Mouse (Mus musculus): Measurements from ENCODE around the gene Prss30.

The Prss30 gene

DNA sequence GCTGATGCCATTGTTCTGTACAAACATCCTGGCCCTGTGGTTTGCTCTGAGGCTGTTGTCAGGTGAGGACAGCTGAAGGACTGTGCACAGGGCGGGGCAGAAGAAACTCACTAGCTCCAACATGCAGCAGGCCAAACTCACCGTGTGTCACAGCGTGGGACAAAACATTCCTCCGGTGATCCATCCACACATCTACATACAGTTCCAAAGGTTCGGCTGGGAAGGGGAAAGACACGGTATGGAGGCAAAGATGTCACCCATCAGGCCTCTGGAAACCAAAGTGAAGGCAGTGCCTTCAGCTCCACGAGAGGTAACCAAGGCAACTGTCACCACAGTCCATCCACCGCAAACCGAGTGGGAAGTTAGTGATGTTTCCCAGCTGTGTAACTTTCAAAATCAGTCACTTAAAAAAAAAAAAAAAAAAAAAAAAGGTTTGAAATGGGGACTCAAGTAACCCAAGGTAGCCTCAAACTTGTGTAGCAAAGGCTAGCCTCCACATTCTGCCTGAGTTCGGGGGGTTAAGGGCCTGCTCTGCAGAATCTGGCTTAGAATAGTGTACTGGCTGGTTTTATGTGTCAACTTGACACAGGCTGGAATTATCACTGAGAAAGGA, at the start of gene Prss30:
Prss30 (minus strand) TSS at position 270 of the 613 bp plus-strand sequence.
- peak in 1 of 2 experiments; percentile 39 for DNase-seq (ENCODE audit: low spot score in 2 of 2)

DNA sequence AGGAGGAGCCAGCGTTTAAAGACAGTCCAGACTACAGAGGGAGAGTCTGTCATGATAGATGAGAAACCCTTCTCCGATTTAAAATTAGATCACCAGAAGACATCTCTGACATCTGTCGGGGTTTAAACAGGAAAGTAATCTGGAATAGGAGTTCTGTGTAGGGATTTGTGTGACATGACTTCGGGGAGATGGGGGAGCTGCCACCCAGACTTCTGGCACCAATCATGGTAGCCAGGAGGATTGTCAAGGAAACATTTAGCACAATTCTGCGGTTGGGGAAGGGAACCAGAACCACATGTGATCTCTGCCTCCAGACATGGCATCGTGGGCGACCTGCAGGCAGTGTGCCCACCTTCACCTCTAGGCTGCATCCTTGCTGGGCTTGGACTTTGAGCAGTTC, 49.1 kb upstream of the Prss30 start:
- no peak for DNase-seq (ENCODE audit: low spot score in 2 of 2)

DNA sequence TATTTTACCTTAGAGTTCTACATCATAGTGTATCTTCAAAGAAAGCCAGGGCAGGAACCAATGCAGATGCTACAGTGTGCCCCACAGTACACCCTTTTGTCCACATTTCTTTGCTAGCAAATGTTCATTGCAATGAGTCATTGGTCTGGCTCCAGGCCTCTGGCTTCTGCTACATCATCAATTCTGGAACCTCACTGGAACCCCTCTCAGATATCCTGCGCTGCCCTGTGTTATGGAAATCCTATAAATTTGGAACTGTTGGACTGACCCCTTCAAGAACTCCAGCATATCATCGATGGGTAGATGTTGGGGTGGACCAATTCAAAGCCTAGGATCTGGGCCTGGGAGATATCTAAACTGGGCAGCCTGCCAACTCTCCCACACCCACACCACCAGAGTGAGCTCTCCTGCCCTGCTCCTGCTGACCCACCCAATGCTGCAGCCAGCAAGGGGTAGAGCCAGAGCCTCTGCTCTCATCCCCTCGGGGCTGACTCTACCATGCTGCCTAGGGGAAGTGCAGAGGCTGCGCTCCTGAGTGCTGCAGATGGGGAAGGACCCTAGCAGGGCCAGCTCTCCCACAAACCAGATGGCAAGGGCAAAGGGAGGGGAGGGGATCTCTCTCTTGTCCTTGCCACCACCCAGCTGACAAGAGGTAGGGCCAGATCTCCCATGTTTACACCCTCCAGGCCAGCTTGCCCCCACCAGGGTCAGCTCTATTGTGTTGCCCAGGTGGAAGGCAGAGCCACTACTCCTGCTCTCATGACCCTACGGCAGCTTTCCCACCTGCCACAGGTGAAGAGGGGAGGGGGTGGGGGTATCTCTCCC, 41.2 kb upstream of the Prss30 start:
- DNase-seq (ENCODE audit: low spot score in 2 of 2), result peak; percentile 42 to 64

DNA sequence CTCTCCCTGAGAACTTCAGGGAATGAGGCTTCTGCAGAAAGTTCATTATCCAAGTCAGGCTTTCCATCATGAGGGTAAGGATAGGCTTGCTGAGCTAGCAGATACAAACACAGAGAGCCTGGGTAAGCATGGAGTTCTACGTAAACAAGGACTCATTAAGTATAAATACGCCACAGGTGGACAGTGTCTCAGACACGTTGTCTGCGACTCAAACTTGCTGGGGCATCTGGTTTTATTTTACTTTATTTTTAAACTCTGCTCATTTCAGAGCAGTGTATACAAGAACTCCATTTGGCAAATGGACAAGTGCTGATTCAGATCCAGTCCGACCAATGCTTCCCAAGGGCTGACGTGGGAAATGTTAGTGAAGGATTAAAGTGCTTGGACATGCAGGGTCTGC, 40.3 kb upstream of the Prss30 start:
- DNase-seq (ENCODE audit: low spot score in 2 of 2), result no peak

DNA sequence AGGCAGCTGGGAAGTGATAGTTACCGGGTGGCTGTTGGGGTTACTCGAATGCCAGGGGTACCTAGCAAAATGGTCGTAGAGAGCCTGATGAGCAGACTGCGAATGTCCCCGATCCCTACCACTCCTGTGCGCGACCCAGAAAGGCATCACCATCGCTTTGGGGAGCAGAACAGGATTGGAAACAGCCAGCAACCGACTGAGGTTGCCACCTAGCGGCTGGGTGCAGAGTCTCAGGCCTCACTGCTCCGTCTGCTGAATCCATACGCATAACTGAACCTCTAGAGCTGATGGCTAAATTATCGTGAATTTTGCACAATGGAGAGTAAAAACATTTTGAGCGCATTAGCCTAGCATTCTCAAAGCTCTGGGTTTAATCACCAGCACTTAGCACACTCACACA, 35.4 kb upstream of the Prss30 start:
- DNase-seq (ENCODE audit: low spot score in 2 of 2), result no peak

DNA sequence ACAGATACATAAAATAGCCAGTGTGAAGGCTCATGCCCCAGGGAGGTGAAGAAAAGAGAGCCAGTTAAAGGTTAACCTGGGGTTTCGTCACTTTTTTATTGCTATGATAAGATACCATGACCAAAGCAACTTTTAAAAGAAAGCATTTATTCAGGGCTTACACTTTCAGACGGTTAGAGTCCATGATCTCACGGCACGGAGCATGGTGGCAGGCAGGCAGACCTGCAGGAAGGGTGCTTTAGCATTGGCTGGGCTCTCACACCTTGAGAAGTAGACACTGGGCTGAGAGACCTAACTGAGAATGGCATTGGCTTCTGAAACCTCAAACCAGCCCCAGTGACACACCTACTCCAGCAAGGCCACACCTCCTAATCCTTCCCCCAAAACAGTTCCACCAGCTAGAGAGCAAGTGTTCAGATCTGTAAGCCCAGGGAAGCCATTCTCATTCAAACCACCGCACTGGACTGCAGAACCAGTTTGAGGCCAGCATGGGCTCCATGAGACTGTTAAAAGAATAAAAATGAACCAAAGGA, 34.1 kb upstream of the Prss30 start:
- no peak for DNase-seq (ENCODE audit: low spot score in 2 of 2)

DNA sequence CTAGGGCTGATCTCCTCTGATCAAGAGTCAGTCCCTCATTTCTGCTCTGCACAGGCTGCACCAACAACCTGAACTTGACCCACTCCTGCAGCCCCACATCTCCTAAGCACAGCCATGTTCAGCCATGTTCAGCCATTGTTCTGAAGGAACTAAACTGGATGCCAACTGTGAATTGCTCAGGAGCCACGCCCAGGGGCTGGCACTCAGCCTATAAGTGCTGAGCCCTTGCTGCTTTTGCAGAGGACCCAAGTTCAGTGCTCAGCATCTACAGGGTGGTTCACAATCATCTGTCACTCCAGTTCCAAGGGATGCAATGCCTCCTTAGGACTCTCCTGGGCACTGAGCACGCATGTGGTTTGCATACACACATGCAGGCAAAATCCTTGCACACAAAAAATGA, 32.6 kb upstream of the Prss30 start:
- no peak for DNase-seq (ENCODE audit: low spot score in 2 of 2)

DNA sequence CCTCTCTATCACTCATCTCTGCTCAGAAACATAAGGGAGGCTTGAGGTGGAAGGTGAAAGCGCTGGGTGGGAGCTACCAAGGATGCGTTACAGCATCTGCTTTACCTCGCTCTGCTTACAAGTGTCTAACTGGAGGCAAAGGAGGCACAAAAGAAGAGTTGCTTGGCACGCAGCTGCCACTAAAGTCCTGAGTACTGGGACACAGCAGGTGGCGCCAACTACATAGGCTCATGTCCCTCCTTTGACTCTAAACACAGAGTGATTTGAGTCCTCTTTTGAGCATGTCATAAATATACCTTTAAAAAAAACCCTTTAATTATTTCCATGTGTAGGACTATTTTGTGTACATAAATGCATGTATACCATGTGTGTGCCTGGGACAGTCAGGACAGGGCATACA, 29.3 kb upstream of the Prss30 start:
- no peak for DNase-seq (ENCODE audit: low spot score in 2 of 2)

DNA sequence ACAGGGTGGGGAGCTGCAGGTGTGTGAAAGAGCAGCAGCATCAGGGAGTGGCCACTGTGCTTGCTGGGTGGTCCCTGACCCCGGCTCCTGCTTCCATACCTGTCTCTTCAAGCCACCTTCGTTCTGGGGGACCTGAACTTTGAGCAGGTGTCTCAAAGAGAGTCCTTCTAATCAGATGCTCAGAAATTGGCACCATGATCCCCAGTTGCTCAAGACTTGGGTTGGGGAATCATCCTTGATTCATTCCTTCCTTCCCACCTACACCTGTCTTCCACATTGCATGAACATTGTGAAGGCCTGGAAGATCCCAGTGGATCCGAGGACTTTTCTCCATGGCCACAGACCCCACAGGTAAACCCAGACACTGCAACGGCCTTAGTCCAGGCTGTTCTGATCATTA, 27.7 kb upstream of the Prss30 start:
- no peak for DNase-seq (ENCODE audit: low spot score in 2 of 2)

DNA sequence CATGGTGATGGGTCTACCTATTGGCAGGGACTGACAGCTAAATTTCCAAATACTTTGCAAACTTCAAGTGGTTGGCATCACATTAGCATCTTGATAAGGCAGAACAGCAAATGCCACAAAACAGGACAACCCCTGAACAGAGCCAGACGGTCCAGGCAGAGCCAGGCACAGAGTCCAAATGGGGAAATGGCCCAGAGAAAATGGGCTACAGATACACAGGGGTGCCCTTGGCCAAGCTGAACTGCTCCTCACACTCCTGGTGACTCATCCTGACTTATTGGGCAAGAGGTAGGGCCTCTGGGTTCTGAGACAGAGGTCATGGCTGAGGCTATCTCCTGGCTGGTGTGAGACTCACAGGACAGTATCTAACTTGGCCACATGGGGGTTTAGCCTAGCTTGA, 27.0 kb upstream of the Prss30 start:
- DNase-seq (ENCODE audit: low spot score in 2 of 2), result peak; percentile 15 to 27

DNA sequence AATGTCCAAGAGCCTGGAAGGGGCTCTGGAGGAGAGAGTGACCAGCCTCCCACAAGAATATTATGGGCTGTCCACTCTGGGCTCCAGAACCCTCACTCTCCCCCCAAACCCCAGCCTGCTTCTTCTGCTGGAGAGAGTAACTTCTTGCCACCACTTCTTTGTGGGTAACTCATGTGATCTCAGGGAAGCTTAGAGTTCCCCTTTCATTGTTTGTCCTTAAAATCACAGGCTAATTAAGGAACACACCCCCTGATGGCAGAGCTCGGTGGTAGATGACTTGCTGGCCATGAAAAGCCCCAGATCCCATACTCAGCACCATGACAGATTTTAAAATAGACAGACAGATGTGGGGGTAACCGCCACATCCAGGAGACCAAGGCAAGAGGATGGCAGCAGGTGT, 26.6 kb upstream of the Prss30 start:
- peak in 1 of 2 experiments; percentile 18 for DNase-seq (ENCODE audit: low spot score in 2 of 2)

DNA sequence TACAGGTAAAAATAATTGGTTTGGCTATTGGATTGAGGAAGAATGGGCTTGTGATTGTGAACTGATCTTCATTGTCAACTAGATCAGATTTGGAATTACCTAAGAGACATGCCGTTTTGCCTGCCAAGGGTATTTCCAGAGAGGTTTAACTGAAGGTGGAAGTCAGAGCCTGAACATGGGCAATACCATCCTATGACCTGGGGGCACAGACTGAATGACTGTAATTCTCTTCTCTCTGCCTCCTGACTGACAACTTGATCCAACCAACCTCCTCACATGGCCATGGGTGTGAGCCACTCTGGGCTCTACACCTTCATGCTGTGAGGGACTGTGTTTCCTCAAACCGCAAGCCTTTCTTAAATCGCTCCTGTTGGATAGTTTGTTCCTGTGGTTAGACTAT, 24.7 kb upstream of the Prss30 start:
- DNase-seq (ENCODE audit: low spot score in 2 of 2), result no peak

DNA sequence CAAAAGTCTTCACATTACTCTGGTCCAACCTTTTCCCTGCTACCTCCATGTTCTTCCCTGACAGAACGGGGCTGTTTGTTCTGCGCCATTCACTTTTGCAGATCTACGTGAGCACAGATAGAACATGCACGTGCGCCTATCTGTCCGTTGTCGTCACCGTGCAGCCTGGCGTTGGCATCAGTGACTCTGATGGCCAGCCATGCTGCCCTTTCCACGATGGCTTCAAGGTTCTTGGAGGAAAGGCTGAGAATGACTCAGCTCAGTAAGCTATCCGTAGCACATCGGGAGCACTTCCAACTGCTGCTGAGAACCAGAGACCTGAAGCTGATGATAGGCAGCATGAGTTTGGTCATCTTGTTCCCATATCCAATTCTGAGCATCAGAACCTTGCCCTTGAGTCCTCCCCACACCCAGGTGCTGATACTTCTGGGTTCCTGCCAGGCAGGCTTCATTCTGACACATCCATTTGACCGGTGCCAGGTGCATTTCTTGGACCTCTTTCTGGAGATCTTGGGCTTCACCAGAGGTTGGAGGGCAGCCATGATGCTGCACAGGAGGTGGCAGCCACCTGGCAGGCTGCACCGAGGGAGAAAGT, 23.8 kb upstream of the Prss30 start:
- DNase-seq (ENCODE audit: low spot score in 2 of 2), result no peak

DNA sequence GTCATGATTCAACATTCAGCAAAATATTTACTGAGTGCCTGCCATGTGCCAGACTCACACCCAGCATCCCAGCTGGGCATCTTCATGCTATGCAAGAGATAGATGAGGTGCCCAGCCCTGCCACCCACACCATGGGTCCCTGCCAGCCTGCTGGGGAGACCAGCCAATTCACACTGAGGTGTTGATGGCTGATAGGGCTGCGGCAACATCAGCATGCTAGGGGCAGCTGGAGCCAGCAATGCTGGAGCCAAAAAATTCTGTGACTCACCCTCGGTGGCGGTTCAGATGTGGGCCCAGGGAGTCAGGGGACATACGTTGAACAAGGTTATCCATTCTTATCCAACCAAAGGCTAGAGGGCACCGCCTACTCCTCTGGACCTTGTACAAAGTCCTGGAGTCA, 20.0 kb upstream of the Prss30 start:
- no peak for DNase-seq (ENCODE audit: low spot score in 2 of 2)

DNA sequence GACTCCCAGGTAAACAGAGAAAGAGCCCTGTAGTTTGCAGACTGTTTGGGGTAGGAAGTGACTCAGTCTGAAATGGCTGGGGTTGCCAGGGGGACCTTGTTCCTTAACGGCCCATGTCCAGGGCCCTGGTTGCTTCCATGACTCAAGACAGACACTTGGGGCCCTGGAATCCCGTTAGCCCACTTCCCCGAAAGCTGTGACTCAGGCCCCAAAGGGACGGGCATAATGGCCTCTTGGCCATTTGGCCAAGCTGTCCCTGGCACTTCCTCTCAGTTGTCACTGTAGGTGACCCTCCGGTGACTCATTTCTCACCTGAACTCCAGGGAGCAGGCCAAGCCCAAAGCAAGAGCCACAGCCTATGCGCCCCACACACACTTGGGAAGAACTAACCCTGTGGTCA, 18.0 kb upstream of the Prss30 start:
- DNase-seq (ENCODE audit: low spot score in 2 of 2), result no peak

DNA sequence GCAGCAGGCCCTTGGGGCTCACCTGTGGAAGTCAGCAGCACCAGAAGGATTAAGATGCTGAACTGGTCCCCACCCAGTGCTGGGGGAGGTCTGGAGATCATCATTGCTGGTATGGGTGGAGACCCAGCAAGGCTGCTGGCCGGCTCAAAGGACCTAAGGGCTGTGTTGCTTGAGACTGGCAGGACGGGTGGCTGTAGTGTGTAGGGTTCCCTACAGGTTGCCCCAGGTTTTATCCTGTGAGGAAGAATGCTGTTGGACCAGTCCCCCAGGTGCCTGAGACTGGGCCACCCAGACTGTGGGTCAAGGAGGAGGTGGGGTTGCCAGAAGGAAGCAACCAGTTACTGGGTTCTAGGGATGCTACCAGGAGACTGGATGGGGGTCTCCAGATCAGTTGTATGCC, 17.5 kb upstream of the Prss30 start, which contains the start of gene Prss22:
Prss22 (minus strand) TSS at position 200 of the 400 bp plus-strand sequence.
- DNase-seq (ENCODE audit: low spot score in 2 of 2), result no peak

DNA sequence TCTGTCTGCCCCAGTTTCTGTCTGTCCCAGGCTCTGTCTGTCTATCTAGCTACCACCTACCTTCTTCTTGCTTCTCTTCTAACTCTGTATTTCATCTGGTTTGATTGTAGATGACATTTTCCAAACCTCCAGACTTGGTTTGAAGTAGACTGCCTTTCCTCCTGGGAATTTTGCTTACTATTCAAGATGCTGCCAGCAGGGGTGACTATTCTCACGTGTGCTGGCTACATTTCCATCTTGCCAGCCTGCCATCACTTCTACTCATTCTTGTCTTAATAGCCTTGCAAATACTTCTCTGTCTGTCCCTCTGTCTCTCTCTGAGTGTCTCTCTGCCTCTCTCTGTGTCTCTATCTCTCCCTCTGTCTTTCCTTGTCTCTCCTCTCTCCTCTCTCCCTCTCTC, 15.1 kb upstream of the Prss30 start:
- no peak for DNase-seq (ENCODE audit: low spot score in 2 of 2)

DNA sequence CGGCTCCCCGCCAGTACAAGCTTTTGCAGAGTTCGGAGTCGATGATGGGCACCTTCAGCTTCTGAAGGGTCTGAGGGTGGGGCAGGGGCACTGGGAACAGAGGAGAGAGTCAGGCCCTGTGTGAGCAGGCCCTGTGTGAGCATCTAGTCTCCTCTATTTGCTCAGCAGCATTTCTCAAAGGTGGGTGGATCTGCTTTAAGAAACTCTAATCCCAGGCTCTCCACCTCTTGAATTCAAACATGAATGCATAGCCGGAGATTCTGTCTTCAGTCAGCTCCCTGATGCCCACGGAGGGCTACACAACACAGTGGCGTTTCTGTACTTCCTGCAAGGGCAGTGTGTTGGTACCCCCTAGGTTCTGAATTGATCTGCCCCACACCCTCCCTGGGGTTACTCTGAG, 14.3 kb upstream of the Prss30 start:
- no peak for DNase-seq (ENCODE audit: low spot score in 2 of 2)

DNA sequence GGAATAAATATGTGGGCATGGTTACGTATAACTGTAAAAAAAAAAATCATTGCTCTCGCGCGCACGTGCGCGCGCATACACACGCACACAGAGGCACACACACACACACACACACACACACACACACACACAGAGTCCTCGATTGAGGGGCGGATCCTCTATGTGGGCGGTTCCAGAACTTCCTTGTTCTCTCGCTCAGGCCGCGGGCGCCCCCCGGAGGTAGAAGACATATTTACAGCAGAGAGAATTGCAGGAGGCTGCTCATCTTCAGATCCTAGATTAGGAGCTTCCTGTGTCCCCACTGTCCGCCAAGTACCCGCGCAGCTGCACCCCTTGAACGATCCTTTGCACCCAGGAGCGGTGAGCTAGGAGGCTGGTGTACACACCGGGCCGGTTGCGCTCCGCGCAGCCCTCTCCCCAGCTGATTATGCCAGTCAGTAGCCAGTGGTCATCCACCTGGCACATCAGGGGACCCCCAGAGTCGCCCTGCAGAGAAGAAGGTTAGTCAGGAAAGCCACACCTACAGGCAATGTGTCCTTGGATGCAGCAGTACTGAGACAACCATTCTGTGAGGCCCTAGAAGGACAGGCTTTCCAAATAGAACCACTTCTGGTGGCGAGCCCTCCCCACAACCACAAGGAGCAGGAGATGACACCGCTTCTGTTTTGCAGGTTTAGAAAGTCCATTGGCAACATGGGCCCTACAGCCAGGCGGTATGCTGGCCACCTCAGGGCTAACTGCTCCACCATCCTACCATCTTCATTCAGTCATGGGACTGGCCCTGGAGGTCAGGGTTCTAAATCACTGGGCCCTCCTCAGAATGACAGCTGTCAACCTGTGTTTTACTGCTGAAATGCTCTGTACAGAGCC, 13.4 kb upstream of the Prss30 start:
- DNase-seq (ENCODE audit: low spot score in 2 of 2), result peak; percentile 78 to 86

DNA sequence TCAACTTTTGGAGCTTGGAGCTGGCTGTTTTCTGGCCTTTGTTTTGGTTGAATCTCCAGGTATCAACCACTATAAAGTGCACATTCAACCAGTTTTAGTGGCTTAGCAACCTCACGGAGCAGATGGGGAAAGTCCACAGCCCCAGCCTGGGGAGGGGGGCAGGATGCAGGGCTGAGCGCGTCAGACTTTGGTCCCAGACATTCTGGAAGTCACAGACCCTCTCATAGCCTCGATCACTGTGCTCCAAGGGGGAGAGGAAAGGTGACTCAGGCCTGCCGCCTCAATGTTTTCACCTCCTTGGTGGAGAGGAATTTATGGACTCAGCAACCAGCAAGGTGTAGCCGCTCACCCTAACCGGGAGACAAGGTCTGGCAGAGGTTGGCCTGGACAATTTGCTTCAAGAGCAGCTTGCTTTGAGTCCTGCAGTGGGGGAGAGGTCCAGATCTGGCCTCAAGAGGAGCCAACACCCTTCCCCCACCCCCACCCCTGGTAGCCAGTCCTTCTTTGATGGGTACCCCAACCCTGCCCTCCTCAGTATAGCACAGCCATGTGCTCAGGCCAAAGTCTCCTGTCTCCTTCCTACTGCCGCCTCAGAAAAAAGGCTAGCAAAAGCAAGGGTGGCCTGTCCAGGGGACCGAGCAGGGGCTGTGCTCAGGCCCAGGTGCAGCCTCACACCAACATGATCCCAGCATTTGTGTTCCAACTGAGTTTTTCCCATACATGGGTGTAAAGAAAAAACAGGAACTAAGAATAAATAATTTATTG, 12.6 kb upstream of the Prss30 start:
- DNase-seq (ENCODE audit: low spot score in 2 of 2), result no peak

DNA sequence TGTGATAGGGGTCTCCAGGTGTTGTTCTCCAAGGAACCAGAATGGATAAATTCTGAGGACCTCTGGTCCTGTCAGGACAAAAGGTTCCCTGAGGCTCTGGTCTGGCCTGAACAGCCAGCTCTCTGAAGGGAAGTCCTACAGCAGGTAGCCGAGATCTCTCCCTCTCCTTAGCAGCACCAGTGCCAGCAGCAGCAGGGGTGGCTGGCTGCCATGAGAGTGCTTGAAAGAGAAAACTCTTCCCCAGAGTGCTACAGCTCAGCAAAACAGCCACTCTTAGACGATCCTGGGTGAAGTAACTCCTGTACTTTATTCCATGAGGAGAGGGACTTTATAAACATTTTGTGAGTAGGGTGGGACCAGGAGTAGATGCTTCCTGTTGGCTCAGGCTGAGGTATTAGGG, 9.4 kb upstream of the Prss30 start:
- no peak for DNase-seq (ENCODE audit: low spot score in 2 of 2)

Measured in spleen, postnatal 36 days (tissue).